Mouse (Mus musculus): ENCODE data around the gene Tmem106a. TPM values are rescaled to one million over a fixed set of nuclear protein-coding genes. Genes with fewer than 3 reads are reported as not detected.

Gene Tmem106a
- polyA plus RNA-seq, 1 experiment from 2014 or later, result 9.8 TPM

Other genes starting within 250 kb of the Tmem106a start
- gene G6pc, start 214.7 kb upstream of the Tmem106a start, polyA plus RNA-seq (2015; fragmentation: Nextera tagmentation; extraction: Ambion mirVana), result 0.06 and 0.09 TPM in 2 replicates
- gene Aarsd1, start 164.6 kb upstream of the Tmem106a start, polyA plus RNA-seq (2015; fragmentation: Nextera tagmentation; extraction: Ambion mirVana), result 58.5 and 69.5 TPM in 2 replicates
- 6.9 and 12.3 TPM in 2 replicates for gene Gm27029, start 157.4 kb upstream of the Tmem106a start, polyA plus RNA-seq (2015; fragmentation: Nextera tagmentation; extraction: Ambion mirVana)
- 20.7 and 20.8 TPM in 2 replicates for gene Rundc1, start 157.2 kb upstream of the Tmem106a start, polyA plus RNA-seq (2015; fragmentation: Nextera tagmentation; extraction: Ambion mirVana)
- 14.5 and 17.5 TPM in 2 replicates for gene Ptges3l, start 156.9 kb upstream of the Tmem106a start, polyA plus RNA-seq (2015; fragmentation: Nextera tagmentation; extraction: Ambion mirVana)
- 284 and 331 TPM in 2 replicates for gene Rpl27, start 139.9 kb upstream of the Tmem106a start, polyA plus RNA-seq (2015; fragmentation: Nextera tagmentation; extraction: Ambion mirVana)
- 24.2 and 24.5 TPM in 2 replicates for gene Ifi35, start 133.8 kb upstream of the Tmem106a start, polyA plus RNA-seq (2015; fragmentation: Nextera tagmentation; extraction: Ambion mirVana)
- 16.0 and 17.1 TPM in 2 replicates for gene Rnd2, start 117.2 kb upstream of the Tmem106a start, polyA plus RNA-seq (2015; fragmentation: Nextera tagmentation; extraction: Ambion mirVana)
- 59.3 and 62.3 TPM in 2 replicates for gene Vat1, start 116.0 kb upstream of the Tmem106a start, polyA plus RNA-seq (2015; fragmentation: Nextera tagmentation; extraction: Ambion mirVana)
- gene Brca1, start 30.3 kb upstream of the Tmem106a start, polyA plus RNA-seq (2015; fragmentation: Nextera tagmentation; extraction: Ambion mirVana), result 9.7 and 11.8 TPM in 2 replicates
- 56.4 and 68.3 TPM in 2 replicates for gene Nbr1, start 30.1 kb upstream of the Tmem106a start, polyA plus RNA-seq (2015; fragmentation: Nextera tagmentation; extraction: Ambion mirVana)
- gene Gm11634, start 17.0 kb downstream of the Tmem106a start, polyA plus RNA-seq (2015; fragmentation: Nextera tagmentation; extraction: Ambion mirVana), result not detected in 2 replicates
- 37.6 and 39.6 TPM in 2 replicates for gene Rdm1, start 45.0 kb downstream of the Tmem106a start, polyA plus RNA-seq (2015; fragmentation: Nextera tagmentation; extraction: Ambion mirVana)
- gene Arl4d, start 83.3 kb downstream of the Tmem106a start, polyA plus RNA-seq (2015; fragmentation: Nextera tagmentation; extraction: Ambion mirVana), result 7.6 and 7.7 TPM in 2 replicates
- gene Dhx8, start 150.7 kb downstream of the Tmem106a start, polyA plus RNA-seq (2015; fragmentation: Nextera tagmentation; extraction: Ambion mirVana), result 27.4 and 28.1 TPM in 2 replicates
- gene Etv4, start 203.1 kb downstream of the Tmem106a start, polyA plus RNA-seq (2015; fragmentation: Nextera tagmentation; extraction: Ambion mirVana), result 6.8 and 9.0 TPM in 2 replicates

Measured in stomach, embryonic 15.5 days (tissue).